ENCODE assay signal across 24 mouse cellular contexts in the genomic region with DNA sequence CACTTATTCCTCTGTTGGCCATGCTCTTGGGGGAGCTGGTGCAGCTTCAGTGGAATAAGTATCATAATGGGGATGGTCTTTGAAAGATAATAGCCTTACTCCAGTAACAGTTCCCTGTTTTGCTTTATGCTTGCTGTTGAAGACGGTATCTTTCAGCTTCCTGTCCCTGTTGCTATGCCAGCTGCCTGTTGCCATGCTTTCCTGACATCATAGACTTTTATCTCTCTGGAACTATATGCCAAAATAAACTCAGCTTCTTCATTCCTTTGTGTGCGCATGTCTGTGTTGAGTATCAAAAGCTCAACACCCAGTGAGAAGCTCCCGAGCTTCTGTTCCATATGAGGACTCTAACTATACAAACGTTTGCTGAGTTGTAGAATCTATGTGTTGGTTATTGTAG.
"Had no signal": no experiment of that assay in that cellular context is flagged by ENCODE, and none has a peak within 500 bp of the region (broad histone marks: within the 10 kb centered on the region; RNA-seq: fewer than 3 reads in every experiment).

No protein-coding gene starts in this region.

- DNase-seq: gastrocnemius, postnatal 14 days; gastrocnemius, postnatal 36 days; heart, adult 11 months; heart, adult 2 months; heart, postnatal 14 days; kidney, adult 11 months; kidney, adult 2 months; kidney, adult 9 months; kidney, postnatal 10 days; kidney, postnatal 36 days; layer of hippocampus, adult 9-11 months; layer of hippocampus, postnatal 36 days; left cerebral cortex, postnatal 4 days had no signal

- H3K9ac ChIP-seq: heart, embryonic 13.5 days; hindbrain, embryonic 13.5 days; hindbrain, embryonic 15.5 days; kidney, embryonic 15.5 days; limb, embryonic 13.5 days; limb, embryonic 15.5 days; liver, embryonic 12.5 days; liver, embryonic 14.5 days had no signal

- H3K4me2 ChIP-seq: heart, embryonic 13.5 days; hindbrain, embryonic 13.5 days; hindbrain, embryonic 15.5 days; kidney, embryonic 15.5 days; limb, embryonic 13.5 days; limb, embryonic 15.5 days; liver, embryonic 12.5 days had no signal

- H3K36me3 ChIP-seq: heart, embryonic 13.5 days; hindbrain, embryonic 13.5 days; hindbrain, embryonic 15.5 days; kidney, embryonic 15.5 days; limb, embryonic 13.5 days; limb, embryonic 15.5 days; liver, embryonic 12.5 days had no signal

- H3K4me1 ChIP-seq: hindbrain, embryonic 13.5 days; hindbrain, embryonic 15.5 days; kidney, embryonic 15.5 days; limb, embryonic 15.5 days; liver, embryonic 12.5 days had no signal

- H3K9me3 ChIP-seq: heart, embryonic 13.5 days; hindbrain, embryonic 13.5 days; hindbrain, embryonic 15.5 days; kidney, embryonic 15.5 days; limb, embryonic 13.5 days; limb, embryonic 15.5 days; liver, embryonic 12.5 days had no signal

- H3K27ac ChIP-seq: heart, adult 2 months; heart, embryonic 13.5 days; hindbrain, embryonic 13.5 days; hindbrain, embryonic 15.5 days; hindbrain, postnatal 0 days; kidney, embryonic 15.5 days; limb, embryonic 13.5 days; limb, embryonic 15.5 days; liver, embryonic 12.5 days; liver, embryonic 14.5 days had no signal

- H3K27me3 ChIP-seq: heart, embryonic 13.5 days; hindbrain, embryonic 13.5 days; hindbrain, embryonic 15.5 days; kidney, embryonic 15.5 days; limb, embryonic 13.5 days; limb, embryonic 15.5 days; liver, embryonic 12.5 days had no signal

- ATAC-seq: forebrain, embryonic 16.5 days; hindbrain, postnatal 0 days; intestine, embryonic 16.5 days; liver, embryonic 12.5 days had no signal

- H3K4me3 ChIP-seq: heart, adult 2 months; heart, embryonic 13.5 days; hindbrain, embryonic 13.5 days; hindbrain, embryonic 15.5 days; kidney, embryonic 15.5 days; limb, embryonic 13.5 days; limb, embryonic 15.5 days; liver, embryonic 12.5 days had no signal
